Mouse (Mus musculus) embryo, embryonic 10 days (tissue): ENCODE data around the gene Vill.
A peak's percentile ranks its signal among the peaks of the same experiment; 100 is the strongest.

Experiments used
- DNase-seq: peaks from one replicate; pipeline ENCODE4 v3.0.0-alpha.2; 2015; ENCODE audit warnings: low spot score

Gene Vill

DNA sequence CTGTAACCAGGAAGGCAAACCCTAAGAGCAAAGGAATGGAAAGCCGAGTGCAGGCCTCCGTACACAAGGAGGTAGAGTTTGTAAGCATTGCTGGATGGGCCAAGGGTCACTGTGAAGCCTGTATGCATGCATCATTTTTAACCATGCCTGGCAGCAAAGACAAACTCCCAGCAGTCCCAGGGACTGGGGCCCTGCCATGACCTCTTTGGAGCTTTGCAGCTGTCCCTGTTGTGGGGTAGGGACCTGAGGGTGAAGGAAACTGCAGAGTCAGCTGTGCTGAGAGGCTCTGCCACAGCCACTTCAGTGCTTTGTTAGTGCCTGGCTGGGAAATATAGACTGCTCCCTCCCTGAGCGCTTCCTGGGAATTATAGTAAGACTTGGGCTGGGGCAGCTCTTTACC is 58.1 kb downstream of the Vill start:
- DNase-seq, result peak; percentile 35

DNA sequence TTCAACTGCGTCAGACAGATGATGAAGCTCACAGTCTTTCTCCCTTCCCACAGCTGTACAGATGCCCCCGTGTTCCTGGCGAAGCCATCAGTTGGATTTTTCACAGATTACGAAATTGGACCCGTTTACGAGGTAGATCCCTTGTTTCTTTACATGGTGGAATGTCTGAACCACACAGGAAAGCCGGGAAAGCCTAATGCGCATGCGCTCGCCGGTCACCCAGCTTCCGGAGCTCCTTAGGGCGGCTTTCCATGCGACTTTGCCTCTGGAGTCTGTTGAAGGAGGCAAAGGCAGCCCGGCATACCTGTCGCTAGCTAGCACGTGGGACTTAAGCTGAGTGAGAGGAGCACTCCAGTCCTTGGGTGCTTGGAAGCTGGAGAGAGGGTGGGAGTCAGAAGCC is 62.3 kb downstream of the Vill start:
- no peak for DNase-seq

DNA sequence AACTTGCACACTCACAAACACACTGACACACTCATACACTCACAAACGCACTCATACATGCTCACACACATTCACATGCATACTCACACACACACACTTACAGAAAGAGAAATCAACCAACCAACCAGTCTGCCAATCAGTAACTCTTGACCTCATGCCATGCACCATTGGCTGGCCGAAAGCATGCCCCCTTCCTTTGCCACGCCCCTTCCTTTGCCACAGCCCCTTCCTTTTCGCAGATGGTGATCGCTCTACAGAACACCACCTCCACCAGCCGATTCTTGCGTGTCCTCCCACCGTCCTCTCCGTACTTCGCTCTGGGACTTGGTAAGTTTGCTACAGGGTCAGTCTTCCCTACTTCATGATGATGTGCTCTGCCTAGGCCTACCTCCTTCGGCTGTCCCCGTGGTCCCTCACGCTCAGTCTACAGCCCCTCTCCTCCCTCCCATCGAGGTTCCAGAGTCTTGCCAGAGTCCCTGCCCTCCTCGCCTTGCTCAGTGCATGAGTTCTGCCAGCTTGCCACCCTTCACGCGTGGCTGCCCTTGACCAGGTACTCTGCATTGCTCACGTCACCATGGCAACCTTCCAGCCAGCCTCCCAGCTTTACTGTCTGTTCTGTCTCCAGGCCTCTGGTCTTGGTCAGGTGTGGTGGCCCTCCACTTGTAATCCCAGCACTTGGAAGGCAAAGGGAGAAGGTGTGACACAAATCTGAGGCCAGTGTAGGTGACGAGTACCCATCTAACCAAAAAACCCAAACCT is 67.0 kb downstream of the Vill start:
- DNase-seq, result no peak

DNA sequence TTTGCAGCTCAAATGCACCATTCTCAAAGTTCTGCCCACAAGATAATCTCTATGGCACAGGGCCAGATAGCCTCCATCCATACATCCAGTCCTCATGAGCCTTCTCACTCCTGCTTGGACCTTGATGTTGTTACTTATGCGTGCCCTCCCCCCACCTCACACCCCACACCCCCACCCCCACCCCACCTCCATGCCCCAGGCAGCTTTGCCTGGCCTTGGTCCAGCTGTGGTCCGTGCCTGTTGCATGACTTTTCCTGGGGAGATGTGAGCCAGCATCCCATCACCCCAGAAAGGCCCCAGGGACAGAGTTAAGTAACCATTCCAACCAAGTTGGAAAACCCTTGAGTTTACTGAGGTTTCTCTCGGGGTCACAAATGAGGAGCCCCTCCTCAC is 67.6 kb downstream of the Vill start:
- DNase-seq, result no peak
